Mouse (Mus musculus): ENCODE data around the gene Maco1.
A peak's percentile ranks its signal among the peaks of the same experiment; 100 is the strongest.

Gene Maco1

GRCm38 (mm10) chr4:134853259-134853636, at the start of gene Maco1:
Gene Maco1 (minus strand): TSS chr4:134853345.
- peak; percentile 99 for DNase-seq (ENCODE audit: low spot score)

- no peak for DNase-seq (ENCODE audit: low spot score)
Measured at GRCm38 (mm10) chr4:134901126-134901525, 48.0 kb upstream of the Maco1 start.

GRCm38 (mm10) chr4:134897256-134897655, 44.1 kb upstream of the Maco1 start:
- DNase-seq (ENCODE audit: low spot score), result no peak

- DNase-seq (ENCODE audit: low spot score), result no peak
Measured at GRCm38 (mm10) chr4:134892096-134892495, 39.0 kb upstream of the Maco1 start.

- DNase-seq (ENCODE audit: low spot score), result no peak
Measured at GRCm38 (mm10) chr4:134884364-134884763, 31.2 kb upstream of the Maco1 start.

GRCm38 (mm10) chr4:134883808-134884207, 30.7 kb upstream of the Maco1 start:
- DNase-seq (ENCODE audit: low spot score), result no peak

- peak; percentile 23 for DNase-seq (ENCODE audit: low spot score)
Measured at GRCm38 (mm10) chr4:134883266-134883665, 30.1 kb upstream of the Maco1 start.

- no peak for DNase-seq (ENCODE audit: low spot score)
Measured at GRCm38 (mm10) chr4:134880041-134880440, 26.9 kb upstream of the Maco1 start.

- peak; percentile 54 for DNase-seq (ENCODE audit: low spot score)
Measured at GRCm38 (mm10) chr4:134879410-134879981, 26.4 kb upstream of the Maco1 start.

- DNase-seq (ENCODE audit: low spot score), result no peak
Measured at GRCm38 (mm10) chr4:134876171-134876570, 23.0 kb upstream of the Maco1 start.

GRCm38 (mm10) chr4:134871950-134872349, 18.8 kb upstream of the Maco1 start:
- no peak for DNase-seq (ENCODE audit: low spot score)

GRCm38 (mm10) chr4:134871477-134871876, 18.3 kb upstream of the Maco1 start:
- no peak for DNase-seq (ENCODE audit: low spot score)

GRCm38 (mm10) chr4:134869815-134870375, 16.8 kb upstream of the Maco1 start:
- DNase-seq (ENCODE audit: low spot score), result no peak

GRCm38 (mm10) chr4:134869068-134869730, 16.1 kb upstream of the Maco1 start:
- DNase-seq (ENCODE audit: low spot score), result no peak

- no peak for DNase-seq (ENCODE audit: low spot score)
Measured at GRCm38 (mm10) chr4:134868490-134868889, 15.3 kb upstream of the Maco1 start.

- no peak for DNase-seq (ENCODE audit: low spot score)
Measured at GRCm38 (mm10) chr4:134868065-134868464, 14.9 kb upstream of the Maco1 start.

- DNase-seq (ENCODE audit: low spot score), result no peak
Measured at GRCm38 (mm10) chr4:134867661-134868060, 14.5 kb upstream of the Maco1 start.

- no peak for DNase-seq (ENCODE audit: low spot score)
Measured at GRCm38 (mm10) chr4:134867213-134867612, 14.1 kb upstream of the Maco1 start.

GRCm38 (mm10) chr4:134865789-134866188, 12.6 kb upstream of the Maco1 start:
- no peak for DNase-seq (ENCODE audit: low spot score)

GRCm38 (mm10) chr4:134865340-134865739, 12.2 kb upstream of the Maco1 start:
- no peak for DNase-seq (ENCODE audit: low spot score)

GRCm38 (mm10) chr4:134863937-134864729, 11.0 kb upstream of the Maco1 start, which contains the start of gene Rhd:
Gene Rhd (plus strand): TSS chr4:134864536.
- no peak for DNase-seq (ENCODE audit: low spot score)

- DNase-seq (ENCODE audit: low spot score), result no peak
Measured at GRCm38 (mm10) chr4:134862996-134863395, 9.9 kb upstream of the Maco1 start.

GRCm38 (mm10) chr4:134861884-134862283, 8.7 kb upstream of the Maco1 start:
- no peak for DNase-seq (ENCODE audit: low spot score)

All from testis, postnatal 14 days (tissue).